ENCODE assay signal across 12 mouse cellular contexts in genomic region chr12:26342663-26343062, GRCm38 (mm10).
DNase-seq lines count a peak whose midpoint lies in the region; ATAC-seq and TF ChIP-seq lines count a peak whose summit lies in the region.
"Had no signal": no experiment of that assay in that cellular context is flagged by ENCODE, and none has a peak within 500 bp of the region (broad histone marks: within the 10 kb centered on the region; RNA-seq: fewer than 3 reads in every experiment).

No protein-coding gene starts in this region.

- WGBS in kidney, adult 2 months: 64% methylated on average over 3 of the region's 3 CpGs
- WGBS in lung, embryonic 16.5 days: 75% methylated on average over 3 of the region's 3 CpGs

- H3K27ac ChIP-seq in kidney, adult 2 months (ENCODE audit: insufficient read depth, low read depth, low read length): no peak overlapping the region
- H3K27ac ChIP-seq in lung, embryonic 16.5 days (ENCODE audit: low read length): peak overlapping the region; percentile 72
- H3K27ac ChIP-seq: embryonic facial prominence, embryonic 12.5 days; forebrain, embryonic 15.5 days had no signal

- peak; percentile 86 for ATAC-seq in lung, embryonic 16.5 days (ENCODE audit: low read depth)
- ATAC-seq: forebrain, embryonic 15.5 days had no signal

- H3K27me3 ChIP-seq in kidney, adult 2 months (replicated peaks; ENCODE audit: control insufficient read depth, insufficient read depth, low read length): no peaks in the 10 kb centered on the region
- H3K27me3 ChIP-seq in lung, embryonic 16.5 days (ENCODE audit: control insufficient read depth, insufficient read depth, low read depth, low read length): no peaks in the 10 kb centered on the region
- H3K27me3 ChIP-seq: embryonic facial prominence, embryonic 12.5 days; forebrain, embryonic 15.5 days; megakaryocyte, embryonic 14.5 days had no signal

- H3K4me1 ChIP-seq in kidney, adult 2 months (ENCODE audit: control insufficient read depth, insufficient read depth, low read length): no peaks in the 10 kb centered on the region
- peaks cover 5% of the 10 kb centered on the region; the same call in 1 of the 2 replicates for H3K4me1 ChIP-seq in lung, embryonic 16.5 days (replicated peaks; ENCODE audit: control insufficient read depth, insufficient read depth, low read length)
- H3K4me1 ChIP-seq: forebrain, embryonic 15.5 days had no signal

- no peak overlapping the region for H3K9ac ChIP-seq in lung, embryonic 16.5 days (ENCODE audit: low read length)
- H3K9ac ChIP-seq: embryonic facial prominence, embryonic 12.5 days; forebrain, embryonic 15.5 days had no signal

- TF ChIP-seq POLR2A in kidney, adult 2 months (IDR thresholded peaks at IDR 0.05; ENCODE audit: low read depth, low read length): no peak

- TF ChIP-seq CTCF in kidney, adult 2 months (conservative IDR thresholded peaks at IDR 0.05; ENCODE audit: insufficient read depth, insufficient read length, low read depth, low read length): no peak

- no peaks in the 10 kb centered on the region for H3K9me3 ChIP-seq in lung, embryonic 16.5 days (ENCODE audit: control insufficient read depth, low read length)
- H3K9me3 ChIP-seq: embryonic facial prominence, embryonic 12.5 days; forebrain, embryonic 15.5 days; megakaryocyte, embryonic 14.5 days had no signal

- H3K4me3 ChIP-seq in kidney, adult 2 months (ENCODE audit: insufficient read depth, low read depth, low read length): no peak overlapping the region
- H3K4me3 ChIP-seq in lung, embryonic 16.5 days (ENCODE audit: low read length): no peak overlapping the region
- H3K4me3 ChIP-seq: embryonic facial prominence, embryonic 12.5 days; forebrain, embryonic 15.5 days; megakaryocyte, embryonic 14.5 days; myocyte had no signal

- no peak overlapping the region for H3K4me2 ChIP-seq in lung, embryonic 16.5 days (ENCODE audit: low read depth, low read length)
- H3K4me2 ChIP-seq: embryonic facial prominence, embryonic 12.5 days; forebrain, embryonic 15.5 days had no signal

- peak; percentile 19 for DNase-seq in kidney, adult 2 months
- DNase-seq in kidney, adult 18-20 months: no peak
- peak; percentile 6 for DNase-seq in thymus, postnatal 25 days
- no peak for DNase-seq in thymus, postnatal 36 days
- DNase-seq in right cerebral cortex, postnatal 10 days (ENCODE audit: low spot score in 2 of 2): no peak
- DNase-seq in cerebellum, adult 18-20 months: no peak
- DNase-seq: cerebellum, adult 2 months had no signal

- H3K36me3 ChIP-seq in kidney, adult 2 months (ENCODE audit: control insufficient read depth, insufficient read depth, low read length): no peaks in the 10 kb centered on the region
- H3K36me3 ChIP-seq in lung, embryonic 16.5 days (ENCODE audit: control insufficient read depth, insufficient read depth, low read length): 0 out of 2 replicates have a peak, but pooled peaks cover 4% of the 10 kb centered on the region
- H3K36me3 ChIP-seq: embryonic facial prominence, embryonic 12.5 days had no signal

Comparison
In these comparisons a context has a peak if more than half of its experiments do, and no peak if none do; other contexts are left out.
1. DNase-seq: peak in kidney, adult 2 months (single experiment) and thymus, postnatal 25 days (single experiment); none in kidney, adult 18-20 months (single experiment), thymus, postnatal 36 days (0 of 2), right cerebral cortex, postnatal 10 days (0 of 2) and cerebellum, adult 18-20 months (0 of 2).